Mouse (Mus musculus): Measurements from ENCODE around the gene Mob3b. TPM values are rescaled to one million over a fixed set of nuclear protein-coding genes. Genes with fewer than 3 reads are reported as not detected.

Mob3b gene
- polyA plus RNA-seq, 1 experiment from 2014 or later, result 2.8 TPM

GRCm38 (mm10) chr4:35175566-35175965 lies 18.3 kb upstream of the Mob3b start:
- H3K27me3 ChIP-seq (ENCODE audit: control insufficient read depth, insufficient read depth, low read depth, low read length), result no peaks in the 10 kb centered on the region
- H3K27ac ChIP-seq (ENCODE audit: low read length), result no peak overlapping the region
- no peaks in the 10 kb centered on the region for H3K9me3 ChIP-seq (replicated peaks; ENCODE audit: control insufficient read depth, low read length, poor library complexity, severe bottlenecking)
- H3K4me1 ChIP-seq (ENCODE audit: control insufficient read depth, insufficient read depth, low read length), result no peaks in the 10 kb centered on the region
- no peak for ATAC-seq
- no peaks in the 10 kb centered on the region for H3K36me3 ChIP-seq (ENCODE audit: control insufficient read depth, insufficient read depth, low read length)
- WGBS, result 89% methylated on average over 2 of the region's 2 CpGs
- H3K4me2 ChIP-seq (ENCODE audit: low read length), result no peak overlapping the region
- H3K9ac ChIP-seq (ENCODE audit: low read depth, low read length), result no peak overlapping the region
- H3K4me3 ChIP-seq (ENCODE audit: low read depth, low read length), result no peak overlapping the region

DNA sequence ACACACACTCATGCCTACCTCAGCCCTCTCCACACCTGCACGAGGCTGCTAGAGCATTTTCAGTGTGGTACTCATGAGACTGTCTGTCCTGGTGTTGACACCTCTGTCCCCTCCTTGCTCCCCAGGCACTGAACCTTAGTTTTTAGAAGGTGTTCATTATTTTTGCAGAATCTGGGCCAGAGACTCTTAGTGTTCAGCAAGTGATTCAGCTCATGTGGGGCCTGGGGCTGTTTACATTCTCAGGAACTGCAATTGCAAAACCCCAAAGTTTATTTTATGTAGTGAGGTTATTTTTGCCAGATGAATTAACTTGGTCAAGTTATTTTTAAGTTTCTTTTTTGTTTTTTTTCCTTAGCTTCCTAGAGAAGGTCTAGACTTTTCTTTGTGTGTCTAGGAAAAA lies 16.3 kb upstream of the Mob3b start:
- no peak for ATAC-seq
- WGBS, result 72% methylated on average over 1 of the region's 1 CpGs

DNA sequence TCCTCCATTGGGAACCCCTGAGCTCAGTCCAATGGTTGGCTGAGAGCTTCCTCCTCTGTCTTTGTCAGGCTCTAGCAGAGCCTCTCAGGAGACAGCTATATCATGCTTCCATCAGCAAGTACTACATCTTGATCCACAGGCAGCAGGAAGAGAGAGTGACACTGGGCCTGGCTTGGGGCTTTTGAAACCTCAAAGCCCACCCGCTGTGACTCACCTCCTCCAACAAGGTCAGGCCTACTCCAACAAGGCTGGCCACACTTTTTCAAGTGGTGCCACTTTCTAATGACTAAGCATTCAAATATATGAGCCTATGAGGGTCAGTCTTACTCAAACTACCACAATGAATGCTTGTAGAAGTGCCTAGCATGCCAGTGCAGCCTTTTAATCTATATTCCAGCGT lies 15.2 kb upstream of the Mob3b start:
- Histone ChIP-seq H3K36me3 (ENCODE audit: control insufficient read depth, insufficient read depth, low read length) (no peaks in the 10 kb centered on the region), H3K4me1 (ENCODE audit: control insufficient read depth, insufficient read depth, low read length) (no peaks in the 10 kb centered on the region), H3K9me3 (replicated peaks; ENCODE audit: control insufficient read depth, low read length, poor library complexity, severe bottlenecking) (no peaks in the 10 kb centered on the region), H3K4me3 (ENCODE audit: low read depth, low read length) (no peak overlapping the region), H3K27ac (ENCODE audit: low read length) (no peak overlapping the region), H3K27me3 (ENCODE audit: control insufficient read depth, insufficient read depth, low read depth, low read length) (no peaks in the 10 kb centered on the region), H3K4me2 (ENCODE audit: low read length) (no peak overlapping the region), H3K9ac (ENCODE audit: low read depth, low read length) (no peak overlapping the region)
- no peak for ATAC-seq
- WGBS, result 96% methylated on average over 2 of the region's 2 CpGs

More for the DNA sequence above, 16.3 kb upstream of the Mob3b start:
- H3K27ac ChIP-seq (ENCODE audit: low read length), result no peak overlapping the region
- H3K4me2 ChIP-seq (ENCODE audit: low read length), result no peak overlapping the region
- no peak overlapping the region for H3K4me3 ChIP-seq (ENCODE audit: low read depth, low read length)
- H3K4me1 ChIP-seq (ENCODE audit: control insufficient read depth, insufficient read depth, low read length), result no peaks in the 10 kb centered on the region
- H3K36me3 ChIP-seq (ENCODE audit: control insufficient read depth, insufficient read depth, low read length), result no peaks in the 10 kb centered on the region
- H3K9me3 ChIP-seq (replicated peaks; ENCODE audit: control insufficient read depth, low read length, poor library complexity, severe bottlenecking), result no peaks in the 10 kb centered on the region
- H3K27me3 ChIP-seq (ENCODE audit: control insufficient read depth, insufficient read depth, low read depth, low read length), result no peaks in the 10 kb centered on the region
- H3K9ac ChIP-seq (ENCODE audit: low read depth, low read length), result no peak overlapping the region

GRCm38 (mm10) chr4:35169571-35170125 lies 12.4 kb upstream of the Mob3b start:
- Histone ChIP-seq H3K4me1 (ENCODE audit: control insufficient read depth, insufficient read depth, low read length) (no peaks in the 10 kb centered on the region), H3K36me3 (ENCODE audit: control insufficient read depth, insufficient read depth, low read length) (no peaks in the 10 kb centered on the region), H3K27ac (ENCODE audit: low read length) (no peak overlapping the region), H3K9ac (ENCODE audit: low read depth, low read length) (no peak overlapping the region), H3K27me3 (ENCODE audit: control insufficient read depth, insufficient read depth, low read depth, low read length) (no peaks in the 10 kb centered on the region), H3K4me3 (ENCODE audit: low read depth, low read length) (no peak overlapping the region), H3K9me3 (replicated peaks; ENCODE audit: control insufficient read depth, low read length, poor library complexity, severe bottlenecking) (no peaks in the 10 kb centered on the region), H3K4me2 (ENCODE audit: low read length) (no peak overlapping the region)
- ATAC-seq, result no peak
- 75% methylated on average over 13 of the region's 13 CpGs for WGBS

- Histone ChIP-seq H3K4me3 (ENCODE audit: low read depth, low read length) (no peak overlapping the region), H3K9ac (ENCODE audit: low read depth, low read length) (no peak overlapping the region), H3K27ac (ENCODE audit: low read length) (no peak overlapping the region), H3K4me1 (ENCODE audit: control insufficient read depth, insufficient read depth, low read length) (no peaks in the 10 kb centered on the region), H3K36me3 (ENCODE audit: control insufficient read depth, insufficient read depth, low read length) (no peaks in the 10 kb centered on the region), H3K27me3 (ENCODE audit: control insufficient read depth, insufficient read depth, low read depth, low read length) (no peaks in the 10 kb centered on the region), H3K9me3 (replicated peaks; ENCODE audit: control insufficient read depth, low read length, poor library complexity, severe bottlenecking) (no peaks in the 10 kb centered on the region), H3K4me2 (ENCODE audit: low read length) (no peak overlapping the region)
- 86% methylated on average over 5 of the region's 5 CpGs for WGBS
- no peak for ATAC-seq
These were observed 10.6 kb upstream of the Mob3b start for GRCm38 (mm10) chr4:35167855-35168254.

GRCm38 (mm10) chr4:35165947-35166346 lies 8.7 kb upstream of the Mob3b start:
- no peak for ATAC-seq

DNA sequence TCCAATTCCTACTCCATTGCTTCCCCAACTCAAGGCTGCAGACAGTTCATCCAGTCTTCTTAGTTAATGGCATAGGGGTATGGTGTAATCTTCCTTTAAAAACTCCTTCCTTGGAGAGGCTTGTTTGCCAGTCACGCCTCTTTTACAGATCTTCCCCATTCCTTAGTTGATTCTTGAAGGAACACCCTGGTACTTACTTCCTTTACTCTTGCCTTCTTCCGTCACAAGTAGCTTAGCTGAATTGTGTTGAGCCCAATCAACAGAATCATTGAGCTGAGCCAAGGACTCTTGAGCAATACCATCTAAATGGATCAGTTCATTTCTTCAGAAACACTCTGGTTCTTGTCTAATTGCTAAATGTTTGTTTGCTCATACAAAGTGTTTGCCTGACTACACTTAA lies 8.0 kb upstream of the Mob3b start:
- Histone ChIP-seq H3K9ac (ENCODE audit: low read depth, low read length) (no peak overlapping the region), H3K27me3 (ENCODE audit: control insufficient read depth, insufficient read depth, low read depth, low read length) (no peaks in the 10 kb centered on the region), H3K4me1 (ENCODE audit: control insufficient read depth, insufficient read depth, low read length) (no peaks in the 10 kb centered on the region), H3K9me3 (replicated peaks; ENCODE audit: control insufficient read depth, low read length, poor library complexity, severe bottlenecking) (no peaks in the 10 kb centered on the region), H3K27ac (ENCODE audit: low read length) (no peak overlapping the region), H3K4me3 (ENCODE audit: low read depth, low read length) (no peak overlapping the region), H3K4me2 (ENCODE audit: low read length) (no peak overlapping the region), H3K36me3 (ENCODE audit: control insufficient read depth, insufficient read depth, low read length) (no peaks in the 10 kb centered on the region)
- ATAC-seq, result no peak
- 85% methylated on average over 2 of the region's 2 CpGs for WGBS

More at GRCm38 (mm10) chr4:35165947-35166346, 8.7 kb upstream of the Mob3b start:
- H3K27ac ChIP-seq (ENCODE audit: low read length), result no peak overlapping the region
- no peak overlapping the region for H3K4me2 ChIP-seq (ENCODE audit: low read length)
- H3K9ac ChIP-seq (ENCODE audit: low read depth, low read length), result no peak overlapping the region
- no peak overlapping the region for H3K4me3 ChIP-seq (ENCODE audit: low read depth, low read length)
- no peaks in the 10 kb centered on the region for H3K4me1 ChIP-seq (ENCODE audit: control insufficient read depth, insufficient read depth, low read length)
- H3K36me3 ChIP-seq (ENCODE audit: control insufficient read depth, insufficient read depth, low read length), result no peaks in the 10 kb centered on the region
- H3K27me3 ChIP-seq (ENCODE audit: control insufficient read depth, insufficient read depth, low read depth, low read length), result no peaks in the 10 kb centered on the region
- no peaks in the 10 kb centered on the region for H3K9me3 ChIP-seq (replicated peaks; ENCODE audit: control insufficient read depth, low read length, poor library complexity, severe bottlenecking)
- 86% methylated on average over 3 of the region's 3 CpGs for WGBS

DNA sequence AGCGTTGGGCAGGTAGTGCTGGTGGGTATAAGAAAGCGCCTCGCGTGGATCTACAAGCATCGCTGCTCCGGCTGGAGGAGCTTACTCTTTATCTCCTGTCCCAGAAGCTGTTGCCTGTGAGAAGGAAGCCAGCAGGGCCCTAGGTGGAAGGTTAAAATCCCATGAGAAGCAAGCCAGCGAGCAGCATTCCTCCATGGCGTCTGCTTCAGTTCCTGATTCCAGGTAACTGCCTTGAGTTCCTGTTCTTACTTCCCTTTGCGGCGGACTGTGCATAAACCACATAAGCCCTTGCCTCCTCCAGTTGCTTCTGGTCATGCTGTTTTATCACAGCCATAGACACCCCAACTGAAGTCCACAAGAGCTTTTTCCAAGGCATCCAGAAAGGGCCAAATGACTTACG lies 531 bp upstream of the Mob3b start:
- Histone ChIP-seq H3K36me3 (ENCODE audit: control insufficient read depth, insufficient read depth, low read length) (no peaks in the 10 kb centered on the region), H3K9me3 (replicated peaks; ENCODE audit: control insufficient read depth, low read length, poor library complexity, severe bottlenecking) (no peaks in the 10 kb centered on the region), H3K4me1 (ENCODE audit: control insufficient read depth, insufficient read depth, low read length) (peaks cover 9% of the 10 kb centered on the region; the same call in 1 of the 2 replicates), H3K27ac (ENCODE audit: low read length) (no peak overlapping the region), H3K4me3 (ENCODE audit: low read depth, low read length) (no peak overlapping the region), H3K9ac (ENCODE audit: low read depth, low read length) (no peak overlapping the region), H3K4me2 (ENCODE audit: low read length) (no peak overlapping the region), H3K27me3 (ENCODE audit: control insufficient read depth, insufficient read depth, low read depth, low read length) (no peaks in the 10 kb centered on the region; the same call in none of the 2 replicates)
- ATAC-seq, result no peak
- 70% methylated on average over 11 of the region's 11 CpGs for WGBS

GRCm38 (mm10) chr4:35156149-35156611 lies 1.1 kb downstream of the Mob3b start:
- no peaks in the 10 kb centered on the region; the same call in none of the 2 replicates for H3K27me3 ChIP-seq (ENCODE audit: control insufficient read depth, insufficient read depth, low read depth, low read length)
- H3K9ac ChIP-seq (ENCODE audit: low read depth, low read length), result peak overlapping the region; percentile 59
- peak; percentile 67 for ATAC-seq
- peak overlapping the region; percentile 23 for H3K27ac ChIP-seq (ENCODE audit: low read length)
- peaks cover 9% of the 10 kb centered on the region; the same call in 1 of the 2 replicates for H3K4me1 ChIP-seq (ENCODE audit: control insufficient read depth, insufficient read depth, low read length)
- H3K9me3 ChIP-seq (replicated peaks; ENCODE audit: control insufficient read depth, low read length, poor library complexity, severe bottlenecking), result no peaks in the 10 kb centered on the region
- H3K36me3 ChIP-seq (ENCODE audit: control insufficient read depth, insufficient read depth, low read length), result no peaks in the 10 kb centered on the region
- H3K4me2 ChIP-seq (ENCODE audit: low read length), result peak overlapping the region; percentile 100
- peak overlapping the region; percentile 65 for H3K4me3 ChIP-seq (ENCODE audit: low read depth, low read length)
- under 1% methylated on average over 26 of the region's 26 CpGs for WGBS

All from midbrain, embryonic 16.5 days (tissue).